Mouse (Mus musculus) splenic B cell, adult 2 months (primary cell): ENCODE data around the gene Cherp.

Experiments
- DNase-seq: peaks from one replicate; pipeline ENCODE4 v3.0.0-alpha.2; 2011; ENCODE audit warnings: low read depth, low spot score
- H3K27me3 ChIP-seq: 2 replicates; pipeline ENCODE4 v1.6.1; 2012; ENCODE audit warnings: mild to moderate bottlenecking, low read length, moderate library complexity, mixed read lengths; ENCODE audit not compliant: control insufficient read depth, poor library complexity, insufficient read depth, severe bottlenecking
- H3K36me3 ChIP-seq: 2 replicates; pipeline ENCODE4 v1.6.1; 2012; ENCODE audit warnings: mild to moderate bottlenecking, low read length, moderate library complexity, mixed read lengths; ENCODE audit not compliant: control insufficient read depth, poor library complexity, insufficient read depth, severe bottlenecking

Gene Cherp

GRCm38 (mm10) chr8:72493381-72493780 is 18.4 kb upstream of the Cherp start:
- H3K36me3 ChIP-seq = peaks cover 6% of the 10 kb centered on the region; the same call in 1 of the 2 replicates
- peak; percentile 29 for DNase-seq
- no peaks in the 10 kb centered on the region for H3K27me3 ChIP-seq

GRCm38 (mm10) chr8:72492622-72493081 is 17.6 kb upstream of the Cherp start:
- peaks cover 7% of the 10 kb centered on the region; the same call in 1 of the 2 replicates for H3K36me3 ChIP-seq
- H3K27me3 ChIP-seq = no peaks in the 10 kb centered on the region
- DNase-seq = peak; percentile 100

- DNase-seq = peak; percentile 73
- Histone ChIP-seq H3K27me3 (no peaks in the 10 kb centered on the region), H3K36me3 (peaks cover 7% of the 10 kb centered on the region)
Measured at GRCm38 (mm10) chr8:72491680-72492621, 16.9 kb upstream of the Cherp start, which contains the start of gene Slc35e1. Slc35e1 (minus strand) TSS chr8:72492614.

GRCm38 (mm10) chr8:72491017-72491416 is 16.0 kb upstream of the Cherp start:
- DNase-seq = no peak
- Histone ChIP-seq H3K27me3 (no peaks in the 10 kb centered on the region), H3K36me3 (peaks cover 3% of the 10 kb centered on the region; the same call in 1 of the 2 replicates)

- peaks cover 4% of the 10 kb centered on the region for H3K36me3 ChIP-seq
- DNase-seq = no peak
- no peaks in the 10 kb centered on the region for H3K27me3 ChIP-seq
Measured at GRCm38 (mm10) chr8:72487014-72487413, 12.0 kb upstream of the Cherp start.

- peak; percentile 42 for DNase-seq
- H3K27me3 ChIP-seq = no peaks in the 10 kb centered on the region
- peaks cover 4% of the 10 kb centered on the region for H3K36me3 ChIP-seq
Measured at GRCm38 (mm10) chr8:72485456-72486199, 10.6 kb upstream of the Cherp start.

- H3K36me3 ChIP-seq = peaks cover 35% of the 10 kb centered on the region
- no peak for DNase-seq
Measured at GRCm38 (mm10) chr8:72470684-72471083, 4.3 kb downstream of the Cherp start.

GRCm38 (mm10) chr8:72469984-72470383 is 5.0 kb downstream of the Cherp start:
- Histone ChIP-seq H3K27me3 (no peaks in the 10 kb centered on the region), H3K36me3 (peaks cover 40% of the 10 kb centered on the region)
- DNase-seq = no peak

More at GRCm38 (mm10) chr8:72470684-72471083, 4.3 kb downstream of the Cherp start:
- H3K27me3 ChIP-seq = no peaks in the 10 kb centered on the region

GRCm38 (mm10) chr8:72469243-72469642 is 5.8 kb downstream of the Cherp start:
- H3K36me3 ChIP-seq = peaks cover 40% of the 10 kb centered on the region
- H3K27me3 ChIP-seq = no peaks in the 10 kb centered on the region
- no peak for DNase-seq

GRCm38 (mm10) chr8:72464211-72464610 is 10.8 kb downstream of the Cherp start:
- DNase-seq = no peak
- Histone ChIP-seq H3K27me3 (no peaks in the 10 kb centered on the region), H3K36me3 (peaks cover 40% of the 10 kb centered on the region)

GRCm38 (mm10) chr8:72459881-72460533 is 15.0 kb downstream of the Cherp start:
- Histone ChIP-seq H3K27me3 (no peaks in the 10 kb centered on the region), H3K36me3 (peaks cover 21% of the 10 kb centered on the region)
- DNase-seq = no peak

GRCm38 (mm10) chr8:72458457-72458856 is 16.6 kb downstream of the Cherp start:
- no peak for DNase-seq
- no peaks in the 10 kb centered on the region for H3K27me3 ChIP-seq

GRCm38 (mm10) chr8:72457806-72458205 is 17.2 kb downstream of the Cherp start:
- Histone ChIP-seq H3K27me3 (no peaks in the 10 kb centered on the region), H3K36me3 (peaks cover 19% of the 10 kb centered on the region)
- no peak for DNase-seq

More at GRCm38 (mm10) chr8:72458457-72458856, 16.6 kb downstream of the Cherp start:
- H3K36me3 ChIP-seq = peaks cover 21% of the 10 kb centered on the region

- no peaks in the 10 kb centered on the region for H3K27me3 ChIP-seq
- peaks cover 18% of the 10 kb centered on the region; the same call in 1 of the 2 replicates for H3K36me3 ChIP-seq
- no peak for DNase-seq
Measured at GRCm38 (mm10) chr8:72455317-72455716, 19.7 kb downstream of the Cherp start.
